Mouse (Mus musculus) forebrain, embryonic 12.5 days (tissue): ENCODE data around the gene Itgb1bp2. TPM values are rescaled to one million over a fixed set of nuclear protein-coding genes. Genes with fewer than 3 reads are reported as not detected.
"Not testable (repeated sequence)": the region's sequence is repeated elsewhere in the genome, so short reads cannot be mapped to it uniquely, and the experiment has no call there.

Experiments used
- ATAC-seq: fragments of 200-750 bp; cut with Nextera tagmentation; 2 replicates; pipeline ENCODE4 v1.8.0; 2017; ENCODE audit warnings: moderate TSS enrichment; ENCODE audit not compliant: low FRiP score
- H3K27ac ChIP-seq: fragments of 300-500 bp; sonication (generic); 2 replicates; pipeline ENCODE4 v1.5.1; 2016; ENCODE audit warnings: mild to moderate bottlenecking
- H3K27me3 ChIP-seq: fragments of 300-500 bp; sonication (generic); 2 replicates; pipeline ENCODE4 v1.6.1; 2016; ENCODE audit warnings: mild to moderate bottlenecking
- H3K36me3 ChIP-seq: fragments of 300-500 bp; sonication (generic); replicated peaks from 2 replicates; pipeline ENCODE4 v1.6.1; 2016; ENCODE audit warnings: mild to moderate bottlenecking
- H3K4me1 ChIP-seq: fragments of 300-500 bp; sonication (generic); 2 replicates; pipeline ENCODE4 v1.6.1; 2016
- H3K4me2 ChIP-seq: fragments of 300-500 bp; sonication (generic); 2 replicates; pipeline ENCODE4 v1.6.1; 2016; ENCODE audit warnings: mild to moderate bottlenecking, moderate library complexity
- H3K4me3 ChIP-seq: fragments of 300-500 bp; sonication (generic); replicated peaks from 2 replicates; pipeline ENCODE4 v1.5.1; 2016; ENCODE audit warnings: mild to moderate bottlenecking
- H3K9ac ChIP-seq: fragments of 300-500 bp; sonication (generic); 2 replicates; pipeline ENCODE4 v1.6.1; 2016; ENCODE audit warnings: mild to moderate bottlenecking
- H3K9me3 ChIP-seq: fragments of 300-500 bp; sonication (generic); 2 replicates; pipeline ENCODE4 v1.6.1; 2016
- WGBS: fragments of 180-500 bp; shearing (Covaris S2); methylation state at CpG from one replicate; pipeline ENCODE4 v1.1.7; 2016; 5-methylcytosine and 5-hydroxymethylcytosine counted together
- polyA plus RNA-seq: library from polyadenylated mRNA; unstranded; fragments of >200 nt; fragmentation: Nextera tagmentation; extraction: Ambion mirVana; gene quantifications from 2 replicates; pipeline ENCODE4 v1.2.1, GENCODE M21; 2016

Itgb1bp2 gene
- polyA plus RNA-seq, 1 experiment from 2014 or later: 3.3 TPM

DNA sequence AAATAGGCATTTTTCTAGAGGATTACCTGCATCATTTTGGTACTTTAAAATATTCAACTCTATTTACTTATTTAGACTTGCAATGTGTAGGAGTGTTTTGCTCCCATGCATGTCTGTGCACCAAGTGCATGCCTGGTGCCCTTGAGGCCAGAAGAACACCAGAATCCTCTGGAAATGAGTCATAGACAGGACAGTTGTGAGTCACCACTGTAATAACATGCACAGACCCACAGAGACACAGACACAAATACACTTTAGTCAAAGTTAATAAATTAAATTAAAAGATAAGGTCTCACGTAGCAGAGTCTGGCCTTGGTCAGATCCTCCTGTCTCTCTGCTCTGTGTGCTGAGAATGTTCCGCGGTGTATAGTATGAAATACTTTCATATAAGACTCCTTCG is 23.3 kb downstream of the Itgb1bp2 start:
- no peak overlapping the region for H3K4me2 ChIP-seq
- H3K9ac ChIP-seq: no peak overlapping the region
- H3K27ac ChIP-seq: no peak overlapping the region
- H3K9me3 ChIP-seq: no peaks in the 10 kb centered on the region
- H3K4me3 ChIP-seq: no peak overlapping the region
- no peak for ATAC-seq
- H3K36me3 ChIP-seq: peaks cover 13% of the 10 kb centered on the region
- WGBS: 96% methylated on average over 4 of the region's 4 CpGs
- no peaks in the 10 kb centered on the region for H3K4me1 ChIP-seq
- H3K27me3 ChIP-seq: no peaks in the 10 kb centered on the region

DNA sequence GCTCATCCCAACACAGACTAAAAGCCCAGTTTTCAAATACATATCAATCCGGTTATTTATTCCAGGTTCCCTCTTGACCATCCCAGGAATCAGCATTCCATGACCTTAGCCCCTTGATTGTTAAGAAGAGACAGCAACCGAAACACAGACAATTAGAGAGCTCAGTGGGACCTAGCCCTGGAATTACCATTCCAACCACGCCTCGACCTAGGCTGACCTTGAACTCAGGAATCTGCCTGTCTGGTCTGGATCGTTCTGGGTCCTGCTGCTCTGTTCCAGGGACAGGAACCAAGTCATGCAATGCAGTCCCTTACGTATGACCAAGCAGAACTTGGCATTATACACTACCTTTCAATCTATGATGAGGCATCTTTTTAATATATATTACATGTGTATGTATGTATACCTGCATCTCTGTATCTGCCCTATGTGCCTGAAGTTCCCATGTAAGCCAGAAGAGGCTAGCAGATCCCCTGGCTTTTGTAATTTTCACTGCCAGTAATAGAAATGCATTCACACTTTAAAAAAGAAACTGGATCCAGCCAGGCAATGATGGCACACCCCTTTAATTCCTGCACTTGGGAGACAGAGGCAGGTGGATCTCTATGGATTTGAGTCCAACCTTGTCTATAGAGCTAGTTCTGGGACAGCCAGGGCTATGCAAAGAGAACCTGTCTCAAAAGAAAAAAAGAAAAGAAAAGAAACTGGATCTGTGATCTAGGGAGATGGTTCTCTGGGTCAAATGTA is 32.9 kb downstream of the Itgb1bp2 start:
- no peak for ATAC-seq
- Histone ChIP-seq H3K27me3 (no peaks in the 10 kb centered on the region), H3K9me3 (no peaks in the 10 kb centered on the region), H3K27ac (no peak overlapping the region), H3K4me3 (no peak overlapping the region), H3K4me2 (no peak overlapping the region), H3K36me3 (peaks cover 13% of the 10 kb centered on the region), H3K9ac (no peak overlapping the region), H3K4me1 (no peaks in the 10 kb centered on the region)
- WGBS: 86% methylated on average over 6 of the region's 6 CpGs

DNA sequence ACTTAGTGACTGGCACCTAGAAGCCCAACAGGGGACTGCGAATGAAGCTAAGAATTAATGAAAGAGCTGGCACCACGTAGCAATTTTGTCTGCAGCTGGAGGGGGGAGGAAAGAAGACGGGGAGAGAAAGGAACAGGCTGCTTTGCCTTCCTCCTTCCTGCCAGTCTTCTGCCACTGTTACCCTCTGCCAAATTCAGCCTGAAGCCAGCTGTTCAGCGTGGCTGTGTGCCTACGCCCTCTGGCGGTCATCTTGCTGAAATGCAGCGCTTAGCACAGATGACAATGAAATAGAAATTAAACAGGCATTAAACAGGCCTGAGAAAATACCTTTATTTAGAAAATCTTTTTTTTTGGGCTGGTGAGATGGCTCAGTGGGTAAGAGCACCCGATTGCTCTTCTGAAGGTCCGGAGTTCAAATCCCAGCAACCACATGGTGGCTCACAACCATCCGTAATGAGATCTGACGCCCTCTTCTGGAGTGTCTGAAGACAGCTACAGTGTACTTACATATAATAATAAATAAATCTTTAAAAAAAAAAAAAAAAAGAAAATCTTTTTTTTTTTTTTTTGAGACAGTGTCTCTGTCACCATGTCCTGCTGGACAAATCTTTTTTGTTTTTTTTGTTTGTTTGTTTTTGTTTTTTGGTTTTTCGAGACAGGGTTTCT is 37.7 kb downstream of the Itgb1bp2 start:
- not testable (repeated sequence) for H3K36me3 ChIP-seq, H3K27ac ChIP-seq, H3K4me3 ChIP-seq, H3K4me1 ChIP-seq, H3K9ac ChIP-seq, H3K4me2 ChIP-seq, H3K27me3 ChIP-seq, ATAC-seq, H3K9me3 ChIP-seq
- WGBS: 28% methylated on average over 10 of the region's 12 CpGs

Other genes starting within 250 kb of the Itgb1bp2 start
- gene Snx12, start 226.5 kb upstream of the Itgb1bp2 start, polyA plus RNA-seq: 57.3 and 64.6 TPM in 2 replicates
- 1.3 and 1.9 TPM in 2 replicates for gene Foxo4, start 194.6 kb upstream of the Itgb1bp2 start, polyA plus RNA-seq
- not detected in 2 replicates for gene Gm614, start 185.1 kb upstream of the Itgb1bp2 start, polyA plus RNA-seq
- 2.0 TPM in 2 replicates for gene Il2rg, start 180.8 kb upstream of the Itgb1bp2 start, polyA plus RNA-seq
- not detected in 2 replicates for gene Gm20489, start 180.1 kb upstream of the Itgb1bp2 start, polyA plus RNA-seq
- gene Med12, start 175.1 kb upstream of the Itgb1bp2 start, polyA plus RNA-seq: 42.0 and 43.1 TPM in 2 replicates
- 32.2 and 36.3 TPM in 2 replicates for gene Nlgn3, start 149.9 kb upstream of the Itgb1bp2 start, polyA plus RNA-seq
- gene Gjb1, start 72.7 kb upstream of the Itgb1bp2 start, polyA plus RNA-seq: not detected in 2 replicates
- gene Zmym3, start 28.2 kb upstream of the Itgb1bp2 start, polyA plus RNA-seq: 37.5 and 37.8 TPM in 2 replicates
- gene Nono, start 19.8 kb upstream of the Itgb1bp2 start, polyA plus RNA-seq: 636 and 666 TPM in 2 replicates
- gene Taf1, start 83.6 kb downstream of the Itgb1bp2 start, polyA plus RNA-seq: 28.2 and 29.6 TPM in 2 replicates
- gene Ogt, start 191.0 kb downstream of the Itgb1bp2 start, polyA plus RNA-seq: 199 and 218 TPM in 2 replicates